Mouse (Mus musculus) G1E (cell line): Measurements from ENCODE around the gene Zfp609.

Source experiments
- CTCF ChIP-seq: IDR thresholded peaks from 2 replicates; pipeline ENCODE4 v1.5.1; 2012; ENCODE audit warnings: low read depth, low read length, inconsistent platforms, mixed read lengths
- GATA1 ChIP-seq: IDR thresholded peaks from 2 replicates; pipeline ENCODE4 v1.6.1; 2012; ENCODE audit warnings: borderline replicate concordance, low read length, inconsistent platforms, mixed read lengths
- POLR2AphosphoS5 ChIP-seq: IDR thresholded peaks from 2 replicates; pipeline ENCODE4 v1.6.1; 2012; ENCODE audit warnings: low read depth, low read length, inconsistent platforms; ENCODE audit not compliant: insufficient replicate concordance
- TAL1 ChIP-seq: conservative IDR thresholded peaks from 2 replicates; pipeline ENCODE4 v1.6.1; 2012; ENCODE audit warnings: low read depth, low read length, inconsistent platforms, mixed read lengths

GRCm38 (mm10) chr9:65727491-65727890 is 99.9 kb downstream of the Zfp609 start:
- TF ChIP-seq CTCF (no peak), GATA1 (no peak), POLR2AphosphoS5 (no peak), TAL1 (no peak)
